Mouse (Mus musculus) heart, adult 18-20 months (tissue): Measurements from ENCODE around the gene Clstn1. TPM values are rescaled to one million over a fixed set of nuclear protein-coding genes. Genes with fewer than 3 reads are reported as not detected.
A peak's percentile ranks its signal among the peaks of the same experiment; 100 is the strongest.

Experiments
- DNase-seq, 2 experiments: peaks; one replicate each; pipeline ENCODE4 v3.0.0; 2021 to 2022; ENCODE audit warnings: mixed read lengths in 1 of 2
- total RNA-seq, 2 experiments: library from RNA; stranded (reverse); gene quantifications; 2 replicates each; pipeline ENCODE4 v1.2.3; 2021

The Clstn1 gene
- total RNA-seq, 2 experiments from 2014 or later, result 96.1 to 96.2 TPM

- no peak for DNase-seq
Observed at GRCm38 (mm10) chr4:149567432-149568026, 18.7 kb upstream of the Clstn1 start.

DNA sequence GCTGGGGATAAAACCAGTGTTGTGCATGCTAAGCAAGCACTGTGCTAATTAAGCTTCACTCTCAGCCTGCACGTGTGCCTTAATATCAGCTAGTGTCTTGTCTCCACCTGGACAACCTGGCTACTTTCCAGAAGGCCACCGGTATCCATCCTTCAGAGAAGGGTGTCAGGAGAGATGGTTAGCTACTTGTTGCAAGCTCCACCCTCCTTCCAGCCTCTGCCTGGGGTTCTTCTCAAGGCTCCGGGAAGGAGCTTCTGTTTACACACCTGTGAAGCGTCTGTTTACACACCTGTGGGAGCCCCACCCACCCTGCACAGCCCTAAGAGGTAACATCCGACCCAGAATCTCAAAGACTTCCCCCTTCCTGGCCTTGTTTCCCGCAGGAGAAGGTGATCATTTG is 17.6 kb upstream of the Clstn1 start:
- DNase-seq, result no peak

- DNase-seq, result no peak
Observed at GRCm38 (mm10) chr4:149569781-149570497, 16.3 kb upstream of the Clstn1 start.

DNA sequence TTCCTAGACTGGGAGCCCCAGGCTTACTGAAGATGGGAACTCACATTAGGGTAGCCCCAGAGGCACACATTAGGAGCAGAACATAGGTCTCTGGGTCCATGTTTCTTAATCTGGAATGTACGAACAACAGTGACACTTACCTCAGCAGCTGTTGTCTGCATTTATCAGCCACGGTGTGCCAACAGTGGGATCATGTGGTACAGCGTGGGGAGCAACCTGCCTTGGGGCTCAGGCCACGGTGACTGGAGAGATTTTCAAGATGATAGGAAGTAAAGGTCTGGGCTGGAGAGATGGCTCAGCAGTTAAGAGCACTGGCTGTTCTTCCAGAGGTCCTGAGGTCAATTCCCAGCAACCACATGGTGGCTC is 15.8 kb upstream of the Clstn1 start:
- no peak for DNase-seq

DNA sequence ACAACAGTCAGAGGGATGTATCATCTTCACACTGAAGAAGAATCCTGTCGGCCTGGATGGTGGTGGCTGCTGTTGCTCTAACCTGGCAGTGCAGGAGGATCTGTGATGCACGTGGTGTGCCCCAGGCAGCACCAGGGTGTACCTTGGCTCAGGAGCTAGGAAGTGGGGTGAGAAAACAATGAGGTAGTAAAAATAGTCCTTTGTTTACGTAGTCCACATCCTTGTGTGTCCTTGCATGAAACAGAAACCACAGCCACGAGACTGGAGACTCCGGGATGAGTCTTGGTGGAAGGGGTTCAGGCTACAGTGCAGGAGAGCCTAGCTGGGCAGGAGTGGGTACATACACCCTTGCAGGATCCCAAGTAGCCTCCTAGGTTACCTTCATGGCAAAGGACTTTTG is 15.1 kb upstream of the Clstn1 start:
- peak; percentile 53 to 62 for DNase-seq

GRCm38 (mm10) chr4:149571651-149572149 is 14.6 kb upstream of the Clstn1 start:
- DNase-seq, result peak; percentile 67 to 69

- DNase-seq, result no peak
Observed at GRCm38 (mm10) chr4:149572446-149572845, 13.8 kb upstream of the Clstn1 start.

GRCm38 (mm10) chr4:149572851-149573250 is 13.4 kb upstream of the Clstn1 start:
- DNase-seq, result peak; percentile 31 to 48

DNA sequence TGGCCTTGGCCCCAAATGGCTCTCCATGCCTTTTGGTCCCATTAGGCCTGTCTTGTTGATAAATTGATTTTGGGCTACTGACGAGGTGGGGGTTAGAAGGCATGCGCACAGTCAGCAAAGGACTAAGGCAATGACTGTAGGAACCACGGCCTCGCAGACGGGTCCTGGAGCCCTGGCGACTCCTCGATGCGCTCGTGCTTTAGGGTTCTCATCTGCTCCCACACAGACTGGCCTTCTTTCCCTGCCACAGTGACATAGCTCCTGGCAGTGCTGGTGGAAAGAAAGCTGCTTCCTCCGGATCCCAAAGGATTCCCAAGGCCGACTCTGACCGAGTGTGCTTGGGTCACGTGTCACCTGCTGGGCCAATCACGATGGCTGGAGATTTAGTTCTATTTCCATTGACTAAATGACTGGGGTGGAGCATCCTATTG is 11.9 kb upstream of the Clstn1 start:
- DNase-seq, result peak; percentile 78 to 84

DNA sequence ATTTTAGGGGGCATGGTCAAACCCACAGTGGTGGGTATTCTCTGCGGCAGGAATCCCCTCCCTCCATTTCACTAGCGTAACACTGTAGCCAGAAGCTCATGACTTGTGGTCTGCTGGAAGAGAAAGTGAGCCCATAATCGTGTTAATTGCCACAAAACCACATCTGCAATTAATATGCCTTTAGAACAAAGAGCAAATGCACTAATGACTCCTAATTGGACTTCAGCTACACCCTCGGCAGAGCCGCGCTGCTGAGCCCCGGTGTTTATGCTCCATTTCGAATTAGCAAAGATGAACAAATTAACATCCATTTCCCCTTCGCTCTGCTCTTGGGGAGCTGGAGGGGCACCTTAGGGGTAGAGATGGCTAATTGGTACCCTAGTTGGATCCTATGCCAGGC is 10.2 kb upstream of the Clstn1 start:
- no peak for DNase-seq

GRCm38 (mm10) chr4:149576993-149577548 is 9.2 kb upstream of the Clstn1 start:
- DNase-seq, result no peak

- DNase-seq, result no peak
Observed at GRCm38 (mm10) chr4:149578085-149578681, 8.1 kb upstream of the Clstn1 start.

GRCm38 (mm10) chr4:149578831-149579230 is 7.4 kb upstream of the Clstn1 start:
- no peak for DNase-seq

GRCm38 (mm10) chr4:149585236-149585635 is 1.0 kb upstream of the Clstn1 start:
- no peak for DNase-seq

DNA sequence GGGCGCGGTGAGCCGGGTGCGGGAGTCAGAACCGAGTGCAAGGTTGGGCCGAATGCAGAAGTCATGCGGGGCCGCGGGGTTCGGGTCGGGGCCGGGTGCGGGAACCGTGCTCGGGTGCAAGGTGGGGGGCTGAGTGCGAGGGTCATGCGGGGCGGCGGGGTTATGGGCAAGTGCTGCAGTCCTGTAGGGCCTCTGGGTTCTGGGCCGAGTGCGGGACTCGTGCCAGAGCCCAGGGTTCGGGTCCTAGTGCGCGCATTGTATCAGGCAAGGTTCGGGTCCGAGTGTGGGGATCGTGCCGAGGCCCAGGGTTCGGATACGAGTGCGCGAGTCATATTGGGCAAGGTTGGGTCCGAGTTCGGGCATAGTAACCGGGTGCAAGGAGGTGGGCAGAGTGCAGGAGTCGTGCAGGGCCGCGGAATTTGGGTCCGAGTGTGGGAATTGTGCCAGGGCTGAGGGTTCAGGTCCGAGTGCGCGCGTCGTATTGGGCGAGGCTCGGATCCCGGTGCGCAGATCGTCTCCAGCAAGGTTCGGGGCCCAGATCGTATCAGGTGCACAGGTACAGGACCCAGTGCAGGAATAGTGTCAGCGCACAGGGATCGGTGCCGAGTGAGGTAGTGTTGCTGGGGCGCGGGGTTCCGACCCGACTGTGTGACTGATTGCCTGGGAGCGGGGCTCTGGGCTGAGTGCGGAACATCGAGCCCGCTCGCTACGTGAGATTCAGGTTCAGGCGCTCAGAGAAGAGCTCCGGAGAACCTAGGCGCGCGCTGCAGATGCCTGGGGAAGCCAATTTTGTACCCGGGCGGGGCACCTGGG is 721 bp downstream of the Clstn1 start:
- peak; percentile 19 to 53 for DNase-seq

DNA sequence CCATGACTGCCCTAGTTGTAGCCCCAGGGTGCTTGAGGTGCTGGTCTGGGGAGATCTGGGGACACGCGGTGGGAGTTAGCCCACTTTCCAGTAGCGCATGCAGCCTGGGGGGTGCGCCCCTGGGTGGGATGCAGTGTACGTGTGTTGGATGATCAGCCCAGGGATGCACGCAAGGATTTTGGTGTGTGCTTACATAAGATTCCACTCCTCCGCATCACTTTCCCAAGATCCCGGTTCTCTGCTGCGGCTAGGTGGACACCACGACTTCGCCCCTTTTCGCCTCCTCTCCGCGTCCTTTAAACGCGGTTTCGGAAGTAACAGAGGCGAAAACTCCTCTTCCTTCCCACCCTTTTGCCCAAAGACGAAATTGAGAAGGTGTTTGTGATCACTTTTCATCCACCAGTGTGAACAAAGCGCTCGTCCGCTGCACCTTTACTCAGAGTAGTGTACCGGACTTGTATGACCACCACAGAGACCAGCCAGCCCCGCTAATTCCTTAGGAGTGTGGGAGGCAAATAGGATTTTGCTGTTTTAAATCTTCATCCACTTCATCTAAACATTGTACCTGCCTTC is 1.4 kb downstream of the Clstn1 start:
- no peak for DNase-seq

- no peak for DNase-seq
Observed at GRCm38 (mm10) chr4:149590200-149590599, 3.9 kb downstream of the Clstn1 start.

GRCm38 (mm10) chr4:149591486-149591885 is 5.2 kb downstream of the Clstn1 start:
- no peak for DNase-seq

DNA sequence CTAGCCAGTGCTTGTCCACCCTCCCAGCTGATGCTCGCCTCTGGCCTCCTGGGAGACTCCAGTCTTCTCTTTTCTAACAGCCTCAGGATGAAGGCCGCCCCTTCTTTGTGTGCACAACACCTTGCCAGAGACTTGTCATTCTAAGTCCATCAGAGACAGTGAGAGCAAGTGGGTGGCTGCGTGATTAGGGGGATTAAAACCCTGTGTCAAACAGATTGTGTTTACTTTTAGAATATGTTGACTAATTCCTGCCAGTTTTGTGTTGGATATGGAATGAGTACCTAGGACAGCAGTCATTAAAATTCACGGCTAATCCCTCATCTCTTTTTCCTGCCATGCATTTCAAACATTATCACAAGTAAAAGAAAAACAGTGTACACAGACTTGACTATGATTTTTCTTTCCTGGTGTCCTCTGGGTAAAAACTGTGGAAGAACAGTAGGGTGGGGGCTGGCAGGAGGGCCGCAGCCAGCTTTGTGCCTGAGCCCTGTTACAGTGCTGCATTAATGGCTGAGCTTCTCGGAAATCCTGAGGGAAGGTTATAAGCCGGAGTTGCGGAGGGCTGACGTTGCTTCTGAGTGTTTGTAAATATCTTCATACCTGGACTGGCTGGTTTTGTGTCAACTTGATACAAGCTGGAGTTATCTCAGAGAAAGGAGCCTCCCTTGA is 8.8 kb downstream of the Clstn1 start:
- DNase-seq, result no peak

- peak in 1 of 2 experiments; percentile 39 for DNase-seq
Observed at GRCm38 (mm10) chr4:149597641-149598208, 11.5 kb downstream of the Clstn1 start.

GRCm38 (mm10) chr4:149599549-149599948 is 13.3 kb downstream of the Clstn1 start:
- DNase-seq, result no peak
